Mouse (Mus musculus): ENCODE data around the gene Dcdc2c. TPM values are rescaled to one million over a fixed set of nuclear protein-coding genes. Genes with fewer than 3 reads are reported as not detected.

Dcdc2c gene
- total RNA-seq, 2 experiments from 2014 or later: 0.97 to 1.1 TPM

DNA sequence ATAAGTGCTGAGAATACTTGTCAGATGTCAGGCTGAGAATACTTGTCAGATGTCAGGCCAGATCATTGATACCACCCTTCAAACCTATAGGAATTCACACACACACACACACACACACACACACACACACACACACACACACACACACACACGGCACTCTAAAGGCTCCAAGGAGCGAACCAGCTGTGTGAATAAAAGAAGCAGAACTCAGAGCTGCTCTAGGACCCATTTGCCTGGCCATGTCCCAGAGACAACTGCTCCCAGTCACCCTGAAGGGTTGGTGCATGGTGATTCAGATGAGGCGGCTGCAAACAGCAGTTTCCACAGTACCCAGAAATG, 119.5 kb downstream of the Dcdc2c start:
- no peak for DNase-seq (ENCODE audit: extremely low spot score in 1 of 2, low spot score in 2 of 2)
- intact Hi-C loops (cut with DNase I): loop anchor here (1.0 to 5.0 kb wide), 4 partner anchors 180 to 1899 kb away; no protein-coding TSS in a partner anchor
- Histone ChIP-seq H3K27ac (no peak overlapping the region), H3K4me3 (no peak overlapping the region)
- TF ChIP-seq CTCF (IDR thresholded peaks at IDR 0.05): no peak

DNA sequence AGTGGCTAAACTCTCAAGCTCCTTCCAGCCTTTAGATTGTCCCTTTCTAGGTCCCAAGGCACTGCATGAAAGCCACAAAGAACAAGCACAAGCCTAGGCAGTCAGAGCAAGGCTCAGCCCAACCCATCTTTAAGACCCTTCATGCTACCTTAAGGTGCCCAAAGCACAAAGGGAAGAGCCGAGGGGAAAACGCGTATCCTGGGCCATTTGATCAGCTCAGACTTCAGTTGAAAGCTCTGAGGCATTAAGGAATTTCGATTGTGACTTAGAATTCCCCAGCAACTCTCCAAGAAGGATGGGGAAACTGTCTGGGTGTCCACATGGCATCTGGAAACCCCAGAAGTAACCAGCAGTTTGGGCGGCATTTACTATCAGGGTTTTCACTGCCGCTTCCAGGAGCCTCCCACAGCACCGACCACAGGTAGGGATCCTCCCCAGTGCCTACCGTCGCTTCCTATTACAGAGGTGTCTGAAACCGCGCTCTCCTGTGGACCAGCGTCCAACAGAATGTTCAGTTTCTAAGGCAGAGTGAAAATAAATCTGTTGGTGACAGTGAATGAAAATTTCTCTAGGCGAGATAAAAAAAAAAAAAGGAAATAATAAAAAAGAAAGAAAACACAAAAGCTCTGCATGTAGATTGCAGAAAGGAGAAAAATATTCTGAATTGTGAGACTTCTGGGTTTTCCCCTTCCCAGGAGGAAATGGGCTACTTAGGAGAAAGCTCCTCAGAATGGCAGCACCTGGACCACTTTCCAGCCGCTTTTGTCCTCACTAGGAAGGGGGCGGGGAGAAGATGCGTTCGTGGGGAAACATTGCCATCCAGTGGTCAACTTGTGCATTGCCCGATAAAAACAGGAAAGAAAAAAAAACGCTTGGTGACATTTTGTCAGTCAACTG, 120.1 kb downstream of the Dcdc2c start:
- DNase-seq (ENCODE audit: extremely low spot score in 1 of 2, low spot score in 2 of 2): peak; percentile 63 to 77
- peak; percentile 79 for TF ChIP-seq CTCF (IDR thresholded peaks at IDR 0.05)
- H3K4me3 ChIP-seq: peak overlapping the region; percentile 31
- no peak overlapping the region for H3K27ac ChIP-seq
- intact Hi-C loops (cut with DNase I): loop anchor here (1.0 to 5.0 kb wide), 4 partner anchors 180 to 1899 kb away; no protein-coding TSS in a partner anchor

DNA sequence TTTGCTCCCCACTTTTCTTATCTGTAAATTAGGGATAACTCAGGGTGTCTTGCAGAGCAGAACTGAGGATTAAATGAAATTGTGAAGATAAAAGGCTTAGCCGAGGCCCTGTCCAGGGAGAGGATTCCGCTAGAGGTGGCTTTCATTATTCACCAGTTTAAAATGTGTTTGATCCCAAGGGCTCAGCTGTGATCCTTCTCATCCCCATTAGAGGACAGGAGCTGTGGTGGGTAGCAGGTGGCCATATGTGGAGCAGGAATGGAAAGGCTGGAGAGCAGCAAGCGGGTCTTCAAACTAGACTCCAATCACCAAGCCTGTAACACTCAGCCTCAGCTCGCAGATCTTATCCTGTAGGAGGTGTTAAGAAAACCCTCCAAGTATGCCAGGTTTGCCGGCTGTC, 122.3 kb downstream of the Dcdc2c start:
- DNase-seq (ENCODE audit: extremely low spot score in 1 of 2, low spot score in 2 of 2): no peak

DNA sequence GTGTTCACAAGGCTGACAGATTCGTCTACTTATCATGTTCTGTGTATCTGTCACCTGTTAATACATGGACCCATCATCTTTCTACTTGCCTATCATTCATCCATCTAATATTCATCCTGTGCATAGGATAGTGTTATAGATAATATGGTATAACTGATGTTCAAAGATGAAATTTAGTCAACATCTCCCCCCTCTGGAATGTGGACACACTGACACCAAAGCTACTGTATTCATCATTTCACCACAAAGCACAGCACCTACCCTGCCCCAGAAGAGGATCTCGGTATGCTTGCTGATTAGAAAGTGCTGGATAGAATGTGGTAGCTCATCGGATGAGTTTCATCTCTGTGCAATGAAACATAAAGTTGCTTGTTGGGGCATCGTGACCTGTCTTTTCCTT, 135.2 kb downstream of the Dcdc2c start:
- peak; percentile 37 for TF ChIP-seq CTCF (IDR thresholded peaks at IDR 0.05)
- DNase-seq (ENCODE audit: extremely low spot score in 1 of 2, low spot score in 2 of 2): no peak
- Histone ChIP-seq H3K27ac (no peak overlapping the region), H3K4me3 (no peak overlapping the region)
- intact Hi-C loops (cut with DNase I): loop anchor here (5.0 kb wide), 1 partner anchor 1075 kb away; the partner anchor contains the start of gene Sox11

More for the DNA sequence above, 122.3 kb downstream of the Dcdc2c start:
- intact Hi-C loops (cut with DNase I): loop anchor here (5.0 kb wide), 1 partner anchor 178 kb away; no protein-coding TSS in a partner anchor
- no peak overlapping the region for H3K4me3 ChIP-seq
- H3K27ac ChIP-seq: no peak overlapping the region
- no peak for TF ChIP-seq CTCF (IDR thresholded peaks at IDR 0.05)

DNA sequence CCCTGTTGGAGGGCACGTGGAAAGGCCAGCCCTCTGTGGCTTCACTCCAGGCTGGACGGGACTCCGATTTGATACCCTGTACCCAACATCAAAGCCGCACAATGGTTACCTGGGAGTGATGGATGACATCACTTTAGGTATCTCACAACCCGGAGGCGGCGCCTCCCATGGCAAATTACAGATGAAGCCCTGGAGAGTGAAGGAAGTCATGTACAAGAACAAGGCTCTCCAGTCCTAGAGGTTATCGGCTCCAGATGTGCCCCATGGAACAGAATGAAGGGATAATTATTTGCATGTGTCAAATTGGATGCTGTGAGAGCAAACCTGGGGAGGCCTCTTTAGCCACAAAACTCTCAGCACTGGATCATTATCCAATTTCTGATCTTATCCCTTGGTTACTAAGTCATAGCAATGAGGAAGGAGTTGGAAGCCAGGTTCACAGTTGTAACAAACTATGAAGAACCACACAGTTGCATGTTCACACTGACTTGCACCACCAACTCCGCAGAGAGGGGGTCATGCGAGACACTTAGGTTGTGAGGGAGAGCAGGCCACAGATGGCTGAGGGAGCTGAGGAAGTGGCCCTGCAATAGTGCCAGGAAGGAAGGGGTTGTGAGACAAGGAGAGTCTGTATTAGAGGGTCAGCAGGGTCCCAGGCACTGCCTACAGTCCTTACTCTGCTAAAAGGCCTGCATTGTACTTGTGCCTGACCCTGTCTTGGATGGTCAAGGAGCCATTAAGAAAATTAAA, 144.4 kb downstream of the Dcdc2c start:
- no peak for TF ChIP-seq CTCF (IDR thresholded peaks at IDR 0.05)
- intact Hi-C loops (cut with DNase I): no loop called here
- H3K4me3 ChIP-seq: no peak overlapping the region
- DNase-seq (ENCODE audit: extremely low spot score in 1 of 2, low spot score in 2 of 2): no peak
- H3K27ac ChIP-seq: no peak overlapping the region

DNA sequence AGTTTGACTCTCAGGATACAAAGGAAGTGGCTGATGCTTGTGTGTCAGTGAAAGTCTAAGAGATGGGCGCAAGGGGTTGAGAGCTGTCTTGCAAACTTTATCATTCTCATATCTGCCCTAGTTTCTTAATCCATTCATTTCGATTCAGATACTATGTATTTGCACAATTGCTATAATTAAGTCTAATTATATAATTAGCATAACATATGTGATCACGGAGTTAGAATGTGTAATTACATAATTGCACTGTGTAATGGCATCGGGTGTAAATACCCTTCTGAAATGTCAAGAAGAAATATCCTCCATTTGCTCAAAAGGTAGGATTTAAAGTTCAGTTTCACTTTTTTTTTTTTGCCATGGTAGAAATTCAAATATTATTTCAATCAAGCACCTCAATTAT, 149.9 kb downstream of the Dcdc2c start:
- no peak for DNase-seq (ENCODE audit: extremely low spot score in 1 of 2, low spot score in 2 of 2)
- intact Hi-C loops (cut with DNase I): no loop called here

DNA sequence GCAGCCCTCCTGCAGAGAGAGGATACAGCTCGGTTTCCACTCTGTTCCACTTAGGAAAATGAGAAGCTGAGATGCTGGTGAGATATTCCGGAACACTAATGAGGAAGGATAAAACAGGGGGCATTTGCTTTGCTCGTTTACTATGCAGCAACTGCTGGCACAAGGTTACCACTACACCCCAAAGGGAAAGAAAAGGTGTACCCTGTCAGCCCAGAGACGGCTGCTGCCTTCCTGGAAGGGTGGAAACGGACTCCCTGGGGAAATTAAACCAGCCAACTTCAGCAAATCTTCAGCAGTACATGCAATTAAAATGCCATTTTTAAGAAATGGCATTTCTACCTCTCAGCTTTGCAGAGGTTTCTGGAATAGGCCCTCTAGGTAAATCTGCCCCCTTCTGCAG, 150.8 kb downstream of the Dcdc2c start:
- intact Hi-C loops (cut with DNase I): no loop called here
- DNase-seq (ENCODE audit: extremely low spot score in 1 of 2, low spot score in 2 of 2): no peak
- no peak for TF ChIP-seq CTCF (IDR thresholded peaks at IDR 0.05)
- Histone ChIP-seq H3K4me3 (no peak overlapping the region), H3K27ac (no peak overlapping the region)

More for the DNA sequence above, 149.9 kb downstream of the Dcdc2c start:
- no peak overlapping the region for H3K27ac ChIP-seq
- no peak overlapping the region for H3K4me3 ChIP-seq
- no peak for TF ChIP-seq CTCF (IDR thresholded peaks at IDR 0.05)

DNA sequence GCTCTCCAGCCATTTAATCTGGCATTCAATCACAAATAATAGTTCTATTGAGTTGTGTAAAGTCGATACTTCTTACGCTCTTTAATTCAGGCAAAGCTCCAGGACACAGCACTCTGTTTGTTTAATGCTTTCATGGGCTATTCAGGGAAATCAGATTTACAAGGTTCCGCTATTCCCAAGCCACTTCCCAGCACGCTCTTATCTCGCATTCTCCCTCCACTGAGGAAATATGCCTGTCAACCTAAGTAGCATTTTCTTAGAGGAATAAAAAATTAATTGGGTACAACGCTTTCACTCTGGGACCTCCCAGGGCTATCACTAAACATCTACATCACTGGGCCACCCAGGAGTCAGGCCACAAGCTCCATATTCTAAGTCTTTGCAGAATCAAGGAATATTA, 160.1 kb downstream of the Dcdc2c start:
- no peak for DNase-seq (ENCODE audit: extremely low spot score in 1 of 2, low spot score in 2 of 2)
- TF ChIP-seq CTCF (IDR thresholded peaks at IDR 0.05): no peak
- Histone ChIP-seq H3K27ac (no peak overlapping the region), H3K4me3 (no peak overlapping the region)
- intact Hi-C loops (cut with DNase I): no loop called here

Other genes starting within 250 kb of the Dcdc2c start
- gene Allc, start 30.1 kb upstream of the Dcdc2c start, total RNA-seq (2021): 1 to 10 TPM in 1 of 2 experiments, under 1 TPM in 1; 1.00 to 1.2 TPM
- gene Colec11, start 71.0 kb upstream of the Dcdc2c start, total RNA-seq (2021): under 1 TPM; 0.63 to 0.65 TPM
- 100 to 1,000 TPM; 246 to 270 TPM for gene Rps7, start 83.6 kb upstream of the Dcdc2c start, total RNA-seq (2021)
- gene Rnaseh1, start 97.2 kb upstream of the Dcdc2c start, total RNA-seq (2021): 10 to 100 TPM; 13.4 to 13.6 TPM
- gene Adi1, start 122.8 kb upstream of the Dcdc2c start, total RNA-seq (2021): 10 to 100 TPM; 32.2 to 33.0 TPM
- 10 to 100 TPM; 61.4 to 63.0 TPM for gene Trappc12, start 198.1 kb upstream of the Dcdc2c start, total RNA-seq (2021)
- gene Eipr1, start 199.4 kb upstream of the Dcdc2c start, total RNA-seq (2021): 10 to 100 TPM; 64.0 to 65.1 TPM